12 mouse cellular contexts compared by ENCODE assay signal in the genomic region with DNA sequence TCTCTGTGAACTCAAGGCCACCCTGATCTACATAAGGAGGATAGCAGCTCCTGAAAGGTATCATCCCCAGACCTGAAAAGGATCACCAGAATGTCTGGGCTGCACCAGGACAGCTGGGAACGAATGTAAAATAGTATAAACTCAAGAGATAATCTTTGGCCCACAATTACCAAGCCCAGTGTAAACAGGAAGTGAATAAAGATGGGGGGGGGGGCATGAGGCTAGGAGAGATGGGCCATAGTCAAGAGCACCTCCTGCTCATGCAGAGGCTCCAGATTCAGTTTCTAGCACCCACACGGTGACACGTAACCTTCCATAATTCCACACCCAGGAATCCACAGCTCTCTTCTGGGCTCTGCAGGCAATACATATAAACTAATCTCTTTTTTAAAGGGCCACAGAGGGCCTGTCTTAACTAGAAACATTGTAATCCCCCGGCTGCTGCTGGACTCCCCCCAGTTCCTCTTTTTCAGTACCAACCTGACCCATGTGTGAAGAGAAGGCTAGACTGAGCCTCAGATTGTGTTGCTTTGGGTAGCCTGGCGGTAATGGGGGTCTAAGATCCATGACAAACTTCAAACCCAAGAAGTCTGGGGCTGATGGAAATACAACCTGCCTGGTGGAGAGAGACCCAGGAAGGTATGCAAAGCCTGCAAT. TPM values are rescaled to one million over a fixed set of nuclear protein-coding genes. Genes with fewer than 3 reads are reported as not detected.
DNase-seq lines count a peak whose midpoint lies in the region; ATAC-seq and TF ChIP-seq lines count a peak whose summit lies in the region.
"Had no signal": no experiment of that assay in that cellular context is flagged by ENCODE, and none has a peak within 500 bp of the region (broad histone marks: within the 10 kb centered on the region; RNA-seq: fewer than 3 reads in every experiment).

No protein-coding gene starts in this region.

- no peak for ATAC-seq in kidney, embryonic 16.5 days (ENCODE audit: low FRiP score, low TSS enrichment)
- ATAC-seq in G1E (ENCODE audit: extremely low read depth, insufficient number of reproducible peaks, low FRiP score, poor library complexity, severe bottlenecking), result no peak
- peak; percentile 40 for ATAC-seq in common myeloid progenitor, adult 5-6 weeks (replicated peaks; ENCODE audit: low read depth, poor library complexity, severe bottlenecking)
- peak; percentile 30 for ATAC-seq in megakaryocyte, adult 5-6 weeks (ENCODE audit: poor library complexity, severe bottlenecking)
- ATAC-seq in forebrain, postnatal 0 days, result no peak
- ATAC-seq: forebrain, embryonic 15.5 days; Patski had no signal

- H3K4me1 ChIP-seq in kidney, embryonic 16.5 days (ENCODE audit: insufficient read depth, low read length), result peaks cover 86% of the 10 kb centered on the region
- H3K4me1 ChIP-seq in G1E (ENCODE audit: insufficient read depth, low read depth, low read length), result peaks cover 87% of the 10 kb centered on the region
- H3K4me1 ChIP-seq in forebrain, postnatal 0 days (ENCODE audit: insufficient read depth), result no peaks in the 10 kb centered on the region

- H3K4me3 ChIP-seq in kidney, embryonic 16.5 days (ENCODE audit: low read length), result no peak overlapping the region
- H3K4me3 ChIP-seq in G1E (ENCODE audit: low read depth, low read length), result peak overlapping the region; percentile 42; the same call in 1 of the 2 replicates
- no peak overlapping the region for H3K4me3 ChIP-seq in forebrain, postnatal 0 days (ENCODE audit: low read depth, low read length)
- H3K4me3 ChIP-seq: forebrain, embryonic 15.5 days; neural tube, embryonic 13.5 days had no signal

- no peak for DNase-seq in kidney, adult 11 months
- DNase-seq in G1E (ENCODE audit: low spot score), result peak; percentile 57
- no peak for DNase-seq in frontal cortex, postnatal 10 days (ENCODE audit: low spot score in 2 of 2)
- DNase-seq in forebrain, postnatal 0 days, result no peak
- DNase-seq: adrenal gland, postnatal 25 days; heart, postnatal 36 days had no signal

- peaks cover 7% of the 10 kb centered on the region; the same call in 1 of the 2 replicates for H3K36me3 ChIP-seq in kidney, embryonic 16.5 days (ENCODE audit: insufficient read depth, low read length)
- peaks cover 92% of the 10 kb centered on the region for H3K36me3 ChIP-seq in G1E (replicated peaks)
- H3K36me3 ChIP-seq in forebrain, postnatal 0 days (ENCODE audit: insufficient read depth), result no peaks in the 10 kb centered on the region
- H3K36me3 ChIP-seq: forebrain, embryonic 15.5 days; neural tube, embryonic 13.5 days had no signal

- no peak overlapping the region for H3K4me2 ChIP-seq in kidney, embryonic 16.5 days (replicated peaks; ENCODE audit: low read depth, low read length)
- H3K4me2 ChIP-seq in forebrain, postnatal 0 days (ENCODE audit: low read depth), result no peak overlapping the region
- H3K4me2 ChIP-seq: forebrain, embryonic 15.5 days; neural tube, embryonic 13.5 days had no signal

- WGBS in kidney, embryonic 16.5 days, result 83% methylated on average over 5 of the region's 5 CpGs
- WGBS in forebrain, postnatal 0 days, result 92% methylated on average over 5 of the region's 5 CpGs

- H3K9ac ChIP-seq in kidney, embryonic 16.5 days (replicated peaks; ENCODE audit: low read length), result no peak overlapping the region
- H3K9ac ChIP-seq in forebrain, postnatal 0 days, result no peak overlapping the region
- H3K9ac ChIP-seq: forebrain, embryonic 15.5 days; neural tube, embryonic 13.5 days had no signal

- H3K9me3 ChIP-seq in kidney, embryonic 16.5 days (ENCODE audit: low read length), result no peaks in the 10 kb centered on the region
- H3K9me3 ChIP-seq in G1E (replicated peaks), result no peaks in the 10 kb centered on the region
- no peaks in the 10 kb centered on the region for H3K9me3 ChIP-seq in forebrain, postnatal 0 days (ENCODE audit: low read length)
- H3K9me3 ChIP-seq: forebrain, embryonic 15.5 days; neural tube, embryonic 13.5 days had no signal

- H3K27ac ChIP-seq in kidney, embryonic 16.5 days (ENCODE audit: low read length), result peak overlapping the region; percentile 62
- no peak overlapping the region for H3K27ac ChIP-seq in forebrain, postnatal 0 days (ENCODE audit: low read depth, low read length)
- H3K27ac ChIP-seq: forebrain, embryonic 15.5 days; neural tube, embryonic 13.5 days had no signal

- TF ChIP-seq CTCF in G1E (IDR thresholded peaks at IDR 0.05; ENCODE audit: low read depth, low read length), result no peak
- no peak for TF ChIP-seq CTCF in forebrain, postnatal 0 days (IDR thresholded peaks at IDR 0.05; ENCODE audit: low read depth)

- no peaks in the 10 kb centered on the region for H3K27me3 ChIP-seq in kidney, embryonic 16.5 days (ENCODE audit: insufficient read depth, low read length)
- H3K27me3 ChIP-seq in G1E (ENCODE audit: insufficient read depth, low read length), result no peaks in the 10 kb centered on the region
- no peaks in the 10 kb centered on the region for H3K27me3 ChIP-seq in forebrain, postnatal 0 days (ENCODE audit: insufficient read depth, low read length)
- H3K27me3 ChIP-seq: forebrain, embryonic 15.5 days; neural tube, embryonic 13.5 days; Patski had no signal

RNA-seq across cellular contexts. Expression of a gene that starts 11.4 kb away (rescaled TPM):
- polyA plus RNA-seq in kidney, embryonic 16.5 days (2015; fragmentation: Nextera tagmentation; extraction: Ambion mirVana), result 55.4 and 64.5 TPM in 2 replicates
- 151 and 171 TPM in 2 replicates for total RNA-seq in G1E (2014; fragmentation: Nextera tagmentation)
- 94.4 and 132 TPM in 2 replicates for total RNA-seq in G1E (2017)
- polyA plus RNA-seq in G1E (2012), result 197 and 198 TPM in 2 replicates
- 362 and 430 TPM in 2 replicates for total RNA-seq in common myeloid progenitor, adult 5-6 weeks (2017)
- total RNA-seq in megakaryocyte, adult 5-6 weeks (2015), result 464 and 549 TPM in 2 replicates
- 759 and 878 TPM in 2 replicates for total RNA-seq in megakaryocyte, adult 5-6 weeks (2017)
- 26.4 and 35.2 TPM in 2 replicates for total RNA-seq in forebrain, postnatal 0 days (2014; rRNA removed)
- polyA plus RNA-seq in forebrain, postnatal 0 days (2015; fragmentation: Nextera tagmentation; extraction: Ambion mirVana), result 5.8 and 7.2 TPM in 2 replicates

Comparison
In these comparisons a context has a peak if more than half of its experiments do, and no peak if none do; other contexts are left out.
1. ATAC-seq: peak in common myeloid progenitor, adult 5-6 weeks (single experiment) and megakaryocyte, adult 5-6 weeks (single experiment); none in kidney, embryonic 16.5 days (single experiment), G1E (single experiment) and forebrain, postnatal 0 days (single experiment).